Mouse (Mus musculus) telencephalon, adult 2 months (tissue): ENCODE measurements around the gene Olfr1307.

Experiments
- DNase-seq: peaks from one replicate; pipeline ENCODE4 v3.0.0-alpha.2; 2011; ENCODE audit warnings: low read depth, low spot score

The Olfr1307 gene

GRCm38 (mm10) chr2:111949340-111949739, at the start of gene Olfr1307:
Gene Olfr1307 (minus strand): TSS chr2:111949440.
- no peak for DNase-seq

- no peak for DNase-seq
These were observed 40.9 kb upstream of the Olfr1307 start, which contains the start of gene Olfr1309 for GRCm38 (mm10) chr2:111990181-111990580. Gene Olfr1309 (minus strand): TSS chr2:111990281.

GRCm38 (mm10) chr2:111964844-111965243, 15.6 kb upstream of the Olfr1307 start, which contains the start of gene Olfr1308:
Gene Olfr1308 (minus strand): TSS chr2:111964944.
- no peak for DNase-seq

GRCm38 (mm10) chr2:111916171-111916570, 33.1 kb downstream of the Olfr1307 start, which contains the start of gene Olfr1306:
Gene Olfr1306 (minus strand): TSS chr2:111916271.
- DNase-seq, result no peak
